Mouse (Mus musculus) megakaryocyte, embryonic 14.5 days (primary cell): Measurements from ENCODE around the gene Sf3b3.

Experiments
- FLI1 ChIP-seq: IDR thresholded peaks from 2 replicates; pipeline ENCODE4 v1.6.1; 2012; ENCODE audit warnings: low read length, inconsistent platforms, mixed read lengths
- GATA1 ChIP-seq: IDR thresholded peaks from 3 replicates; pipeline ENCODE4 v1.6.1; 2012; ENCODE audit warnings: mixed read lengths, low read length, inconsistent platforms, borderline replicate concordance

- no peak for TF ChIP-seq FLI1
- TF ChIP-seq GATA1, result no peak
Observed at GRCm38 (mm10) chr8:110828511-110828910, 18.1 kb downstream of the Sf3b3 start.
